Mouse (Mus musculus): ENCODE results near the gene Olfr750.

GRCm38 (mm10) chr14:51024820-51025219 is 49.4 kb downstream of the Olfr750 start:
- TF ChIP-seq CTCF (IDR thresholded peaks at IDR 0.05; ENCODE audit: low read depth, low read length) (no peak), POLR2A (IDR thresholded peaks at IDR 0.05; ENCODE audit: insufficient read depth, low read length) (no peak), EP300 (IDR thresholded peaks at IDR 0.05; ENCODE audit: insufficient read depth, low read depth, low read length) (no peak)

Measured in ES-Bruce4 (cell line).